8 mouse cellular contexts compared by ENCODE assay signal in the genomic region with DNA sequence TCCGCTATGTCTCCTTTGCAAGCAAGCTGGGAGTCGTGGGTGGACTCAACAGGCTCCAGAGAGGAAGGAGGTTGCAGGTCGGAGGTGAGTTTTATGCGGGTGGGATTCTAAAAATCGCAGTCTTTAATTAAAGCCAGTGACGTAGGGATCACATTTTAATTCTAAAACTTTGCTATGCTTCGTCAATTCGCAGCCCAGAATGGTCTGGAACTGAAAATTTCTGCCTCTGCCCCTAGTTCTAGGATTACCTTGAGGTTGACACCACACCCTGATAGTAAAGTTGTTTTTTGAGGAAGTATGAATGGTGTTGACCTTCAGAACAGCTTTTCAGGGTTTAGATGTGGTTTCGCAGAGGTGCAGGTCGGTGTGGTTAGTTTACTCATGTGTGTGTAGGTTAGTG. TPM values are rescaled to one million over a fixed set of nuclear protein-coding genes. Genes with fewer than 3 reads are reported as not detected.
DNase-seq lines count a peak whose midpoint lies in the region; ATAC-seq and TF ChIP-seq lines count a peak whose summit lies in the region.

No protein-coding gene starts in this region.

- 16% methylated on average over 10 of the region's 10 CpGs for WGBS in kidney, postnatal 0 days
- WGBS in hindbrain, postnatal 0 days, result 37% methylated on average over 10 of the region's 10 CpGs
- 47% methylated on average over 10 of the region's 10 CpGs for WGBS in midbrain, embryonic 14.5 days

- H3K4me3 ChIP-seq in kidney, postnatal 0 days (replicated peaks; ENCODE audit: low read depth, low read length), result peak overlapping the region; percentile 91
- peak overlapping the region; percentile 76 for H3K4me3 ChIP-seq in brown adipose tissue, adult 24 weeks (ENCODE audit: insufficient read depth, low read depth, low read length)
- peak overlapping the region; percentile 87 for H3K4me3 ChIP-seq in hindbrain, postnatal 0 days (ENCODE audit: low read length)
- peak overlapping the region; percentile 96 for H3K4me3 ChIP-seq in midbrain, embryonic 14.5 days (replicated peaks; ENCODE audit: low read depth, low read length)

- peaks cover 9% of the 10 kb centered on the region for H3K4me1 ChIP-seq in kidney, postnatal 0 days (replicated peaks; ENCODE audit: insufficient read depth, low read length)
- peaks cover 4% of the 10 kb centered on the region for H3K4me1 ChIP-seq in brown adipose tissue, adult 24 weeks (ENCODE audit: control insufficient read depth, insufficient read depth, insufficient read length, low read length)
- H3K4me1 ChIP-seq in hindbrain, postnatal 0 days (ENCODE audit: insufficient read depth, low read length), result peaks cover 9% of the 10 kb centered on the region
- peaks cover 16% of the 10 kb centered on the region for H3K4me1 ChIP-seq in midbrain, embryonic 14.5 days (ENCODE audit: control insufficient read depth, insufficient read depth, low read length)

- H3K9ac ChIP-seq in kidney, postnatal 0 days (ENCODE audit: low read depth, low read length), result peak overlapping the region; percentile 97
- peak overlapping the region; percentile 99 for H3K9ac ChIP-seq in hindbrain, postnatal 0 days (replicated peaks; ENCODE audit: low read length)
- H3K9ac ChIP-seq in midbrain, embryonic 14.5 days (replicated peaks; ENCODE audit: low read length), result peak overlapping the region; percentile 98

- no peaks in the 10 kb centered on the region for H3K9me3 ChIP-seq in kidney, postnatal 0 days (replicated peaks; ENCODE audit: low read length)
- H3K9me3 ChIP-seq in hindbrain, postnatal 0 days (ENCODE audit: low read length), result no peaks in the 10 kb centered on the region
- no peaks in the 10 kb centered on the region for H3K9me3 ChIP-seq in midbrain, embryonic 14.5 days (ENCODE audit: control insufficient read depth, low read length)

- no peaks in the 10 kb centered on the region for H3K36me3 ChIP-seq in kidney, postnatal 0 days (ENCODE audit: insufficient read depth, low read length)
- H3K36me3 ChIP-seq in hindbrain, postnatal 0 days (ENCODE audit: insufficient read depth, low read length), result no peaks in the 10 kb centered on the region
- H3K36me3 ChIP-seq in midbrain, embryonic 14.5 days (ENCODE audit: control insufficient read depth, insufficient read depth, low read length), result no peaks in the 10 kb centered on the region

- no peaks in the 10 kb centered on the region for H3K27me3 ChIP-seq in kidney, postnatal 0 days (ENCODE audit: insufficient read depth, low read length)
- no peaks in the 10 kb centered on the region for H3K27me3 ChIP-seq in hindbrain, postnatal 0 days (ENCODE audit: insufficient read depth, low read length)
- no peaks in the 10 kb centered on the region for H3K27me3 ChIP-seq in midbrain, embryonic 14.5 days (ENCODE audit: control insufficient read depth, insufficient read depth, low read length)

- ATAC-seq in kidney, postnatal 0 days (replicated peaks; ENCODE audit: low FRiP score, low read depth), result no peak
- no peak for ATAC-seq in hindbrain, postnatal 0 days
- ATAC-seq in midbrain, embryonic 14.5 days (ENCODE audit: low FRiP score, low TSS enrichment), result no peak

- TF ChIP-seq CTCF in kidney, postnatal 0 days (IDR thresholded peaks at IDR 0.05; ENCODE audit: low read depth), result no peak
- no peak for TF ChIP-seq CTCF in hindbrain, postnatal 0 days (IDR thresholded peaks at IDR 0.05; ENCODE audit: low read depth)

- peak overlapping the region; percentile 52 for H3K4me2 ChIP-seq in kidney, postnatal 0 days (ENCODE audit: low read length)
- peak overlapping the region; percentile 59 for H3K4me2 ChIP-seq in hindbrain, postnatal 0 days (ENCODE audit: low read depth, low read length)
- peak overlapping the region; percentile 62 for H3K4me2 ChIP-seq in midbrain, embryonic 14.5 days (ENCODE audit: low read length)

- peak overlapping the region; percentile 91 for H3K27ac ChIP-seq in kidney, postnatal 0 days
- 0 out of 2 replicates have a peak overlapping the region, but pooled peaks have one; percentile 0 for H3K27ac ChIP-seq in brown adipose tissue, adult 24 weeks (replicated peaks; ENCODE audit: low read depth, low read length)
- no peak overlapping the region for H3K27ac ChIP-seq in hindbrain, postnatal 0 days
- no peak overlapping the region for H3K27ac ChIP-seq in midbrain, embryonic 14.5 days (replicated peaks; ENCODE audit: low read depth, low read length)

- DNase-seq in kidney, postnatal 0 days (ENCODE audit: low spot score), result peak; percentile 21
- no peak for DNase-seq in kidney, postnatal 10 days
- no peak for DNase-seq in hindbrain, postnatal 0 days (ENCODE audit: low spot score)
- no peak for DNase-seq in midbrain, embryonic 14.5 days
- no peak for DNase-seq in ovary, postnatal 36 days (ENCODE audit: low spot score)
- DNase-seq in urinary bladder, postnatal 10 days (ENCODE audit: low spot score), result no peak
- DNase-seq in cerebellum, adult 18-20 months, result no peak

RNA-seq across cellular contexts. Expression of a gene that starts 1.3 kb away (rescaled TPM):
- polyA plus RNA-seq in kidney, postnatal 0 days (2015; fragmentation: Nextera tagmentation; extraction: Ambion mirVana), result 130 and 143 TPM in 2 replicates
- polyA plus RNA-seq in brown adipose tissue, adult 24 weeks (2012; ENCODE audit: insufficient read depth, insufficient read length, missing spikeins), result 62.4 and 72.7 TPM in 2 replicates
- total RNA-seq in hindbrain, postnatal 0 days (2014; rRNA removed), result 272 and 279 TPM in 2 replicates
- 165 and 166 TPM in 2 replicates for polyA plus RNA-seq in hindbrain, postnatal 0 days (2015; fragmentation: Nextera tagmentation; extraction: Ambion mirVana)
- polyA plus RNA-seq in midbrain, embryonic 14.5 days (2014; fragmentation: Nextera tagmentation; extraction: Ambion mirVana), result 204 and 221 TPM in 2 replicates

RNA-seq across cellular contexts. Expression of a gene that starts 49.1 kb away (rescaled TPM):
- 6.2 and 8.9 TPM in 2 replicates for polyA plus RNA-seq in kidney, postnatal 0 days (2015; fragmentation: Nextera tagmentation; extraction: Ambion mirVana)
- polyA plus RNA-seq in brown adipose tissue, adult 24 weeks (2012; ENCODE audit: insufficient read depth, insufficient read length, missing spikeins), result 2.7 and 3.0 TPM in 2 replicates
- 29.8 and 37.7 TPM in 2 replicates for total RNA-seq in hindbrain, postnatal 0 days (2014; rRNA removed)
- 12.0 and 14.1 TPM in 2 replicates for polyA plus RNA-seq in hindbrain, postnatal 0 days (2015; fragmentation: Nextera tagmentation; extraction: Ambion mirVana)
- 21.7 and 30.6 TPM in 2 replicates for polyA plus RNA-seq in midbrain, embryonic 14.5 days (2014; fragmentation: Nextera tagmentation; extraction: Ambion mirVana)

Comparison
In these comparisons a context has a peak if more than half of its experiments do, and no peak if none do; other contexts are left out.
1. H3K27ac ChIP-seq: peak in kidney, postnatal 0 days (single experiment) and brown adipose tissue, adult 24 weeks (single experiment); none in hindbrain, postnatal 0 days (single experiment) and midbrain, embryonic 14.5 days (single experiment).
2. Peak in every context shown above with its lines, with median percentiles within 50 percentile points of each other: H3K4me2 ChIP-seq, H3K4me3 ChIP-seq and H3K9ac ChIP-seq.